Mouse (Mus musculus): ENCODE measurements around the gene Chrna4. TPM values are rescaled to one million over a fixed set of nuclear protein-coding genes. Genes with fewer than 3 reads are reported as not detected.

Gene Chrna4
- total and polyA plus RNA-seq, 3 experiments, result 0.12 TPM; not detected in 2

DNA sequence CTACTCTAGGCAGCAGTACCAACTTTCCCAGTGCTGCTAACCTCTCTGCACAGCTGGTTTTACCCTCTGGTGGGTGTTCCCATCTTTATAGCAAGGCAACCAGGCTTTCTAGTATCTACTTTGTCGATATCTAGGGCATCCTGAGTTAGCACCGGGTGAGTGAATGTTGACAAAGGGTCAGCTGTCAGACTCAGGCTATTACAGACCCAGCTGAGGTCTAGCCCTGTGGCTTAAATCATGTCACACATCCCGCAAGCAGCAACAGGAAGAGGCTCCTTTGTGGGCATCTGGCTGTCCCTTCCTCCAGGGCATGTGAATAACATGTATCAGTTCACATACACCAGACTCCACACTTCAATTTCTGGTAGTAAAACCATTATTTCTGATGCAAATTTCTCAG lies 14.8 kb upstream of the Chrna4 start:
- DNase-seq (ENCODE audit: low read depth, low spot score), result no peak
- no peak overlapping the region for H3K9ac ChIP-seq (ENCODE audit: control insufficient read depth, low read depth, low read length, poor library complexity, severe bottlenecking)
- H3K9me3 ChIP-seq (replicated peaks; ENCODE audit: insufficient read depth, low read length), result no peaks in the 10 kb centered on the region
- no peaks in the 10 kb centered on the region for H3K79me2 ChIP-seq (ENCODE audit: control insufficient read depth, insufficient read depth, low read length, poor library complexity)
- H3K4me3 ChIP-seq (ENCODE audit: control insufficient read depth in 1 of 2, insufficient read depth in 1 of 2, low read depth in 2 of 2, low read length in 2 of 2), result no peak overlapping the region
- H3K27ac ChIP-seq (ENCODE audit: control insufficient read depth, low read depth, low read length), result no peak overlapping the region
- peaks cover 5 to 11% of the 10 kb centered on the region in 2 experiments; a peak in 3 of 4 replicates for H3K27me3 ChIP-seq (ENCODE audit: control insufficient read depth in 1 of 2, insufficient read depth in 2 of 2, low read length in 2 of 2)
- TF ChIP-seq TBP (IDR thresholded peaks at IDR 0.05; ENCODE audit: low read depth, low read length) (no peak), POLR2A (IDR thresholded peaks at IDR 0.05; ENCODE audit: control insufficient read depth in 1 of 2, insufficient read depth in 1 of 2, low read depth in 1 of 2, low read length in 2 of 2, poor library complexity in 1 of 2) (no peak), NRF1 (IDR thresholded peaks at IDR 0.05; ENCODE audit: insufficient read depth, low read depth, low read length, poor library complexity, severe bottlenecking) (no peak), POLR2AphosphoS5 (IDR thresholded peaks at IDR 0.05; ENCODE audit: borderline replicate concordance, low read depth, low read length) (no peak), MEF2A (IDR thresholded peaks at IDR 0.05; ENCODE audit: extremely low read depth, insufficient replicate concordance, low read depth, low read length, poor library complexity, severe bottlenecking) (no peak), SMC3 (IDR thresholded peaks at IDR 0.05; ENCODE audit: low read depth, low read length) (no peak), UBTF (IDR thresholded peaks at IDR 0.05; ENCODE audit: borderline replicate concordance, insufficient read depth, low read depth, low read length) (no peak), ZMIZ1 (IDR thresholded peaks at IDR 0.05; ENCODE audit: low read depth, low read length) (no peak), USF1 (IDR thresholded peaks at IDR 0.05; ENCODE audit: low read depth, low read length) (no peak), MXI1 (IDR thresholded peaks at IDR 0.05; ENCODE audit: low read depth, low read length) (no peak), KAT2A (conservative IDR thresholded peaks at IDR 0.05; ENCODE audit: low read depth, low read length) (no peak), POLR2AphosphoS2 (IDR thresholded peaks at IDR 0.05; ENCODE audit: low read length) (no peak), MAFK (IDR thresholded peaks at IDR 0.05; ENCODE audit: borderline replicate concordance, low read depth, low read length) (no peak), ELF1 (IDR thresholded peaks at IDR 0.05; ENCODE audit: low read depth, low read length) (no peak), GABPA (IDR thresholded peaks at IDR 0.05; ENCODE audit: low read depth, low read length) (no peak), CTCF (IDR thresholded peaks at IDR 0.05 in 2 of 3, conservative IDR thresholded peaks at IDR 0.05 in 1 of 3; ENCODE audit: control insufficient read depth in 1 of 3, insufficient read depth in 1 of 3, low read depth in 2 of 3, low read length in 3 of 3, poor library complexity in 1 of 3, severe bottlenecking in 1 of 3) (no peak)
- H3K4me1 ChIP-seq (ENCODE audit: control insufficient read depth in 1 of 2, insufficient read depth in 2 of 2, low read length in 2 of 2), result no peaks in the 10 kb centered on the region
- H3K36me3 ChIP-seq (ENCODE audit: control insufficient read depth in 1 of 2, insufficient read depth in 2 of 2, low read length in 2 of 2), result no peaks in the 10 kb centered on the region

DNA sequence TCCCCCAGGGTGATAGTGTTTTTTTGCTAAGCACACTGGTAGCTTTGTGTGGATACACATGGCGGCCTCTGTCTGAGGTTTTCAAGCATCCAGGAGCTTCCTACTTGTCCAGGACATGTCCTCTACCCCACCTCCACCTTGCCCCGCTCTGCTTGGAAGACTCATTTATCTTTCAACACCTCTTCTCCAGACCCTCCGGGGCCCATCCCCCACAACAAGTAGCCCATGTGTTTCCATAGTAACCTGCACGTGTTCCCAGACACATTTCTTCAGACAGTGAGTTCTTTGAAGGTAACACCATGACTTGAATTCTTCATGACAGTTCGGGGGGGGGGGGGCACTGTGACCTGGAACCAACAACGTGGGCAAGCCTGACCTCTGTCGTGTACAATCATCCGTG lies 14.0 kb upstream of the Chrna4 start:
- TF ChIP-seq SMC3 (IDR thresholded peaks at IDR 0.05; ENCODE audit: low read depth, low read length) (no peak), CTCF (IDR thresholded peaks at IDR 0.05 in 2 of 3, conservative IDR thresholded peaks at IDR 0.05 in 1 of 3; ENCODE audit: control insufficient read depth in 1 of 3, insufficient read depth in 1 of 3, low read depth in 2 of 3, low read length in 3 of 3, poor library complexity in 1 of 3, severe bottlenecking in 1 of 3) (no peak), MYC (IDR thresholded peaks at IDR 0.05; ENCODE audit: low read depth, low read length) (no peak), NELFE (IDR thresholded peaks at IDR 0.05; ENCODE audit: low read depth, low read length) (no peak), ZKSCAN1 (IDR thresholded peaks at IDR 0.05; ENCODE audit: low read depth, low read length) (no peak), RAD21 (IDR thresholded peaks at IDR 0.05; ENCODE audit: low read depth, low read length) (no peak)

More for the DNA sequence above, 14.0 kb upstream of the Chrna4 start:
- Histone ChIP-seq H3K9me3 (replicated peaks; ENCODE audit: insufficient read depth, low read length) (no peaks in the 10 kb centered on the region), H3K79me2 (ENCODE audit: control insufficient read depth, insufficient read depth, low read length, poor library complexity) (no peaks in the 10 kb centered on the region), H3K36me3 (ENCODE audit: control insufficient read depth in 1 of 2, insufficient read depth in 2 of 2, low read length in 2 of 2) (no peaks in the 10 kb centered on the region), H3K27ac (ENCODE audit: control insufficient read depth, low read depth, low read length) (no peak overlapping the region), H3K4me3 (ENCODE audit: control insufficient read depth in 1 of 2, insufficient read depth in 1 of 2, low read depth in 2 of 2, low read length in 2 of 2) (no peak overlapping the region), H3K9ac (ENCODE audit: control insufficient read depth, low read depth, low read length, poor library complexity, severe bottlenecking) (no peak overlapping the region), H3K4me1 (ENCODE audit: control insufficient read depth in 1 of 2, insufficient read depth in 2 of 2, low read length in 2 of 2) (no peaks in the 10 kb centered on the region), H3K27me3 (ENCODE audit: control insufficient read depth in 1 of 2, insufficient read depth in 2 of 2, low read length in 2 of 2) (peaks cover 4 to 11% of the 10 kb centered on the region in 2 experiments; a peak in 3 of 4 replicates)
- DNase-seq (ENCODE audit: low read depth, low spot score), result no peak
